Mouse (Mus musculus) layer of hippocampus, adult 2 months (tissue): ENCODE results near the gene Nedd9. TPM values are rescaled to one million over a fixed set of nuclear protein-coding genes. Genes with fewer than 3 reads are reported as not detected.
A peak's percentile ranks its signal among the peaks of the same experiment; 100 is the strongest.

Source experiments
- DNase-seq, 2 experiments: peaks; one replicate each; pipeline ENCODE4 v3.0.0; 2022; ENCODE audit warnings: low spot score in 2 of 2
- H3K27ac ChIP-seq: fragments of 200-600 bp; 2 replicates; pipeline ENCODE4 v1.8.1; 2022
- H3K4me3 ChIP-seq: fragments of 200-600 bp; 2 replicates; pipeline ENCODE4 v1.8.1; 2022; ENCODE audit warnings: mild to moderate bottlenecking
- CTCF ChIP-seq: fragments of 200-600 bp; conservative IDR thresholded peaks from 2 replicates; pipeline ENCODE4 v1.8.1; 2022; ENCODE audit warnings: antibody characterized with exemption, mild to moderate bottlenecking, moderate library complexity
- total RNA-seq, 2 experiments: library from RNA; stranded (reverse); gene quantifications; 2 replicates each; pipeline ENCODE4 v1.2.3; 2021

The Nedd9 gene
- total RNA-seq, 2 experiments from 2014 or later = 12.4 to 14.1 TPM

GRCm38 (mm10) chr13:41349770-41350169, 137.4 kb downstream of the Nedd9 start:
- no peak for DNase-seq
- Histone ChIP-seq H3K27ac (no peak overlapping the region), H3K4me3 (no peak overlapping the region)
- TF ChIP-seq CTCF = no peak

DNA sequence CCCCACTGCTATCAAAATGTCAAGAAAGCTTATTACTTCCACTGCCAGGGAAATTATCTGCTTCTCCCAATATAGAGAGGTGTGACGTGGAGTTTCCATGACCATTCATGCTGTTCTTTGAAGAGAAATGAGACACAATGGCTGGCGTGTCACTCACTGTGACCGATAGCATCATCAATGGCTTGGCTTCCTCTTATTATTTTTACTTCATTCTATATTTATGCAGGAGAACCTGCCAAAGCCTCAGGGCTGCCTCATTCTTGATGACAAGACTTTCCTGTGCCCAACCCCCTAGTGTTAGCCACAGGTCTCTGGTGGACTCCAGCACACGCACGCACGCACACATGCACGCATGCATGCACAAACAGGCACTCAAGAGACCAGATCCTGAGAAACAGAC, 141.4 kb downstream of the Nedd9 start:
- no peak overlapping the region for H3K27ac ChIP-seq
- TF ChIP-seq CTCF = no peak
- no peak for DNase-seq
- no peak overlapping the region for H3K4me3 ChIP-seq

GRCm38 (mm10) chr13:41345306-41345705, 141.9 kb downstream of the Nedd9 start:
- Histone ChIP-seq H3K4me3 (no peak overlapping the region), H3K27ac (no peak overlapping the region)
- TF ChIP-seq CTCF = no peak
- DNase-seq = no peak

DNA sequence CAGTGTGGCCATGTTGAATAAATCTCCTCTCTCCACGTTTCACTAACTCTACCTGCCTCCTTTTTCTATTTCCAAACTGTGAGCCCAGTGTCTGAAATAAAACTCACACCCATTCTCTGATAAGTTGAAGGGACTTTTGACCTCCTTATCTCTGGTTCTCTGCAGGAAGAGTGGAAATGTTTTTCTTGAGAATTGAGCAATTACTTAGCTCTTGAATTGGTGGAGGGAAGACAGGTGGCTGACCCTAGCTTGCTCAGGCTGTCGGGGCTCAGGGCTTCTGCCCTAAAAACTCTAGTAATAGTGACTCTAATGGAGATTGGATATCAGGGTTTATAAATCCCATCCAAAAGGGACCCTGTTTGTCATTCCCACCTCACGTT, 143.3 kb downstream of the Nedd9 start:
- no peak for DNase-seq
- Histone ChIP-seq H3K27ac (no peak overlapping the region), H3K4me3 (no peak overlapping the region)
- TF ChIP-seq CTCF = no peak

- no peak overlapping the region for H3K27ac ChIP-seq
- no peak for DNase-seq
- TF ChIP-seq CTCF = no peak
- no peak overlapping the region for H3K4me3 ChIP-seq
These were observed 143.8 kb downstream of the Nedd9 start for GRCm38 (mm10) chr13:41343163-41343886.

DNA sequence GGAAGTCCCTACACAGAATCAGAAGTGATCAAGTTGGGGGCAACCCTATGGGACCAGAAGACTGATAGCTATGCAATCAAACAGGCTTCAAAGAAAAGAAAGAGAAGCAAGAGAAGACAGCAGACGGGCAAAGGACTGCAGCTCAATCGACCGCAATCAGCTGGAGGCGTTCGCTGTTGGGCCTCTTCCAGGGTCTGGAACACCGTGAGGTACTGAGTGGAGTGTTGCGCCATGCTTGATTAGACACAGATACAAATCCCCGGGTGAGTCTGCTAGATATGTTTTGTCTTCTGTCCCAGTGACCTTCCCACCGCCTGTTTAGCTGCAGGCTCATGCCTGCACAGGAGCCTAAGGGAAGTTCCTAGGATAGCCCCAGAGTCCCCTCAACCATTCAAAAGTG, 145.7 kb downstream of the Nedd9 start:
- no peak for TF ChIP-seq CTCF
- no peak overlapping the region for H3K4me3 ChIP-seq
- no peak for DNase-seq
- peak overlapping the region; percentile 36; the same call in 1 of the 2 replicates for H3K27ac ChIP-seq

- peak overlapping the region; percentile 68 for H3K27ac ChIP-seq
- no peak for TF ChIP-seq CTCF
- peak; percentile 31 to 78 for DNase-seq
- H3K4me3 ChIP-seq = peak overlapping the region; percentile 31; the same call in 1 of the 2 replicates
These were observed 147.4 kb downstream of the Nedd9 start for GRCm38 (mm10) chr13:41339653-41340351.

DNA sequence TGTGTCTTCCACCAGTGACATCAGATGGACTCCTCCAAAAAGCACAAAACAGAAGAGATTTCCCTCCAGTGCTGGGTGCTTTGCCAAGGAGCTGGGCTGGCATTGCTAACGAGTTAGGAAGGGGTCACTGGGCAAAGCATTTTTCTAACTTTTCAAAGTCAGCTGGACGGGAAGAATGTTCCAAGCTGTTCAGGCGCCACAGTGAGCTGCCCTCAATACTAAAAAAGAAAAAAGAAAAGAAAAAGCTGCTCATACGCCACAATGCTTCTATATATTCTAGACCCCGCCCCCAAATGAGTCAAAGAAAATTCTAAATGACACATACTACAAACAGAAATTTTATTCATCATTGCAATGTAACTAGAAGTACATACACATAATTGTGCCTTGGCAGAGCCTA, 148.0 kb downstream of the Nedd9 start:
- H3K27ac ChIP-seq = peak overlapping the region; percentile 68
- no peak for TF ChIP-seq CTCF
- H3K4me3 ChIP-seq = no peak overlapping the region
- DNase-seq = no peak

DNA sequence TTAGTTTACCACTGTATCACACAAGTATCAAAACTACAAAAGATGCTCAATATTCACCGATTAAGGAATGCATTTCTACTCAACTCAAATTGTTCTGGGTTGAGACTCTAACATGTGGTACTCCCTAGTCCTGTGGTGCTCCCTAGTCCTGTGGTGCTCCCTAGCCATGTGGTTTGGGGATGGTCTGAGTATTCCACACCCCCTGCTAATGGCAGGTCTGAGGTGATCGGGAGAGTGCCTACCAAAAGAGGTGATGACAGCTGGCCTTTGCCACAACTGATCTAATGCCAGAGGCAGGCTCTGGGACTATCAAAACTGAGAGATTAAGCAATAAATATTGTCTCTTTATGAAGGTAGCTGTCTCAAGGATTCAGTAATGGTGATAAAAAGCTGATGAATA, 149.8 kb downstream of the Nedd9 start:
- TF ChIP-seq CTCF = no peak
- H3K4me3 ChIP-seq = no peak overlapping the region
- no peak overlapping the region for H3K27ac ChIP-seq
- DNase-seq = no peak

DNA sequence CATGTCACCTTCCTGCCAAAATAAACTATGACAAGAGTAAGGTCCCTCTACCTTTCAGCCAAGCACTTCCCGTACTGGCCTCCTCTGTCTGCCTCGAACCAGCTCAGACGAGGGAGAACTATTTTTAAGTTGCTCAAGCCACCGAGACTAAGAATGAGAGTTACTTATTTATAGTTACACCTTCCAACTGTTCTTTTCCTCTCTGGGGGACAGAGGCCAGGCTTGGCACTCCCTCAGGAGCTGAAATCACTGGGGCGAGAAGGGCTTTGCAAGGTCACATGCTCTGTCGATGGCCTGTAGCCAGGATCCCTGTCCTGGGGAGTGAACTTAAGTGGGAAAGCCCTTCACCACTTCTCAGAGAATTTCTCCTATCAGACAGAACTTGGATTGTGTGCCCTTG, 150.9 kb downstream of the Nedd9 start:
- peak overlapping the region; percentile 55; the same call in 1 of the 2 replicates for H3K27ac ChIP-seq
- TF ChIP-seq CTCF = no peak
- H3K4me3 ChIP-seq = no peak overlapping the region
- no peak for DNase-seq

DNA sequence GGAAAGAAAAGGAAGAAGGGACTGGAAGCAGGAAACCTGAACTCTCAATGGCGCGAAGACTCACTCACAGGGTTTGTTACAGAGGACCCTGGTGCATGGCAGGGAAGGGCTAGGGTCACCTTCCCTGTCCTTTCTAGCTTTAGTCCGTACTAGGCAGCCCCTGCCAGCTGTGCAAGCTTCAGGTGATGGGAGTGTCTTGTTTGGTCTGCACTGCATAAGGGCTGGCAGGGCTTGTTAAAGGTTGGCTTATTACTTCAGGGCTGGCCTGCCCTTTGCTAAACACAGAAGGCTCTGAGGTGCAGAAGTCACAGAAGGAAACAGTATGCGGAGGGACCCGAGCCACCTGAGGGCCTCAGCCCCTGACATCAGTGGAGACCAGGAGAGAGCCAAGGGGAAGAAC, 151.4 kb downstream of the Nedd9 start:
- H3K27ac ChIP-seq = peak overlapping the region; percentile 55; the same call in 1 of the 2 replicates
- DNase-seq = no peak
- H3K4me3 ChIP-seq = no peak overlapping the region
- TF ChIP-seq CTCF = no peak

GRCm38 (mm10) chr13:41334641-41335000, 152.5 kb downstream of the Nedd9 start:
- TF ChIP-seq CTCF = no peak
- Histone ChIP-seq H3K4me3 (no peak overlapping the region), H3K27ac (no peak overlapping the region)
- DNase-seq = no peak

DNA sequence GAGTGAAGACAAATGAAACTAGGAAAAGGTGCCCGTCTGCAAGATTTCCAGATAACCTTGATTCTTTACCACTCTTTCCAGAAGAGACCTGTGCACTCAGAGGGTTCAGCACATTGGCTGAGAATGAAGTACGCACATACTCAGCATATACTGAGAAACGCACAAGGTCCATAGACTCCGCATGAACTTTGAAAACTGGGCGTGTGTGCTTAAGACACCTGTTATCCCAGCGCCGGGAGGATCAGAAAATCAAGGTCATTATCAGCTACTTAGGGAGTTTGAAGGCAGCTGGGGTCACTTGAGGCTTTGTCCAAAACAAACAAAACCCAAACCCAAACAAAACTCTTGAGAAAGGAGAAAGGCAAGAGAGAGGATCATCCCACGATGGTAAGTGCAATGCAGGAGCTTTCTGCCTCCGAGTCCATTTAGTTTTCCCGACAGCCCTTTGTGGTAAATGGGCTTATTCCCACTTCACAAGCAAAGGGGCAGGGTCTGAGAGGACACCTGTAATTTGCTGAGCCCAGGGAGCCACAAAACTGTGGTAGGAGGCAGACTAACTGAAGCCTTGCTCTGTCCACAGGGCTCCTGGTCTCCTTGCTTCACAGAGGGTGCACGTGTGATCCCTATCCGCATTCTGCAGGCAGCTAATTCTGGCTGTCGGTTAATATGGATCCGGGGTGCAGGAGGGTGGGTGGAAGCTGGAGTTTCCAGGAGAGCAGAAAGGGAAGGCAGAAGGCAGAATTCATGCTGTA, 153.1 kb downstream of the Nedd9 start:
- TF ChIP-seq CTCF = no peak
- Histone ChIP-seq H3K27ac (no peak overlapping the region), H3K4me3 (no peak overlapping the region)
- DNase-seq = no peak
